Mouse (Mus musculus) neural tube, embryonic 11.5 days (tissue): Measurements from ENCODE around the gene Nkd1. TPM values are rescaled to one million over a fixed set of nuclear protein-coding genes. Genes with fewer than 3 reads are reported as not detected.

Experiments used
- ATAC-seq: fragments of 200-750 bp; cut with Nextera tagmentation; 2 replicates; pipeline ENCODE4 v1.8.0; 2017; ENCODE audit warnings: moderate number of reproducible peaks, mild to moderate bottlenecking, moderate TSS enrichment, moderate library complexity; ENCODE audit not compliant: insufficient read depth, low FRiP score, low TSS enrichment
- DNase-seq: peaks from one replicate; pipeline ENCODE4 v3.0.0-alpha.2; 2015; ENCODE audit warnings: low spot score
- H3K27ac ChIP-seq: fragments of 300-500 bp; sonication (generic); 2 replicates; pipeline ENCODE4 v1.5.1; 2014; ENCODE audit warnings: low read depth, mild to moderate bottlenecking, low read length
- H3K27me3 ChIP-seq: fragments of 300-500 bp; sonication (generic); 2 replicates; pipeline ENCODE4 v1.6.1; 2014; ENCODE audit warnings: mild to moderate bottlenecking, low read length, mixed read lengths; ENCODE audit not compliant: control insufficient read depth, insufficient read depth
- H3K36me3 ChIP-seq: fragments of 300-500 bp; sonication (generic); 2 replicates; pipeline ENCODE4 v1.6.1; 2014; ENCODE audit warnings: mild to moderate bottlenecking, low read length, moderate library complexity, mixed read lengths; ENCODE audit not compliant: control insufficient read depth, insufficient read depth
- H3K4me1 ChIP-seq: fragments of 300-500 bp; sonication (generic); 2 replicates; pipeline ENCODE4 v1.6.1; 2014; ENCODE audit warnings: low read length, mixed read lengths; ENCODE audit not compliant: control insufficient read depth, insufficient read depth
- H3K4me2 ChIP-seq: fragments of 300-500 bp; sonication (generic); 2 replicates; pipeline ENCODE4 v1.6.1; 2014; ENCODE audit warnings: low read depth, mild to moderate bottlenecking, moderate library complexity
- H3K4me3 ChIP-seq: fragments of 300-500 bp; sonication (generic); 2 replicates; pipeline ENCODE4 v1.5.1; 2014; ENCODE audit warnings: low read depth, low read length
- H3K9ac ChIP-seq: fragments of 300-500 bp; sonication (generic); 2 replicates; pipeline ENCODE4 v1.6.1; 2014; ENCODE audit warnings: mild to moderate bottlenecking, low read length
- H3K9me3 ChIP-seq: fragments of 300-500 bp; sonication (generic); 2 replicates; pipeline ENCODE4 v1.6.1; 2016; ENCODE audit warnings: low read length; ENCODE audit not compliant: control insufficient read depth
- WGBS: fragments of 180-500 bp; shearing (Covaris S2); extraction: QIAGEN DNeasy Blood & Tissue Kit; methylation state at CpG from one replicate; pipeline ENCODE4 v1.1.7; 2014; 5-methylcytosine and 5-hydroxymethylcytosine counted together
- polyA plus RNA-seq: library from polyadenylated mRNA; unstranded; fragments of >200 nt; fragmentation: Nextera tagmentation; extraction: Ambion mirVana; gene quantifications from 2 replicates; pipeline ENCODE4 v1.2.1, GENCODE M21; 2014

Nkd1 gene
- 64.7 and 68.7 TPM in 2 replicates for polyA plus RNA-seq

- WGBS: 0% methylated on average over 48 of the region's 67 CpGs
- H3K27ac ChIP-seq: peak within 1 kb of the TSS; percentile 49; the same call in 1 of the 2 replicates
- DNase-seq (peak; percentile 95), ATAC-seq (peak; percentile 88)
- H3K9ac ChIP-seq: peak within 1 kb of the TSS; percentile 90
- H3K4me3 ChIP-seq: peak within 1 kb of the TSS; percentile 86
- H3K4me2 ChIP-seq: peak within 1 kb of the TSS; percentile 96
- H3K36me3 ChIP-seq: no peaks in the 10 kb centered on the region
- H3K27me3 ChIP-seq: no peaks in the 10 kb centered on the region
- peaks cover 26% of the 10 kb centered on the region for H3K4me1 ChIP-seq
- H3K9me3 ChIP-seq: no peaks in the 10 kb centered on the region
Measured at GRCm38 (mm10) chr8:88520985-88521527, at the start of gene Nkd1. Gene Nkd1 (plus strand): TSS chr8:88521354.

- H3K4me1 ChIP-seq: no peaks in the 10 kb centered on the region
- H3K4me3 ChIP-seq: no peak overlapping the region
- H3K9ac ChIP-seq: no peak overlapping the region
- no peaks in the 10 kb centered on the region for H3K9me3 ChIP-seq
- H3K27me3 ChIP-seq: no peaks in the 10 kb centered on the region
- no peak overlapping the region for H3K27ac ChIP-seq
- no peaks in the 10 kb centered on the region for H3K36me3 ChIP-seq
- no peak for DNase-seq
- WGBS: 72% methylated on average over 4 of the region's 4 CpGs
- no peak overlapping the region for H3K4me2 ChIP-seq
- ATAC-seq: no peak
Measured at GRCm38 (mm10) chr8:88481290-88481689, 39.9 kb upstream of the Nkd1 start.

- no peak overlapping the region for H3K4me3 ChIP-seq
- peak overlapping the region; percentile 71 for H3K27ac ChIP-seq
- WGBS: 4% methylated on average over 5 of the region's 5 CpGs
- DNase-seq (peak; percentile 54), ATAC-seq (peak; percentile 60)
- no peaks in the 10 kb centered on the region for H3K27me3 ChIP-seq
- H3K4me1 ChIP-seq: peaks cover 14% of the 10 kb centered on the region
- peak overlapping the region; percentile 27; the same call in 1 of the 2 replicates for H3K9ac ChIP-seq
- no peak overlapping the region for H3K4me2 ChIP-seq
- H3K9me3 ChIP-seq: 0 out of 2 replicates have a peak, but pooled peaks cover 2% of the 10 kb centered on the region
- H3K36me3 ChIP-seq: no peaks in the 10 kb centered on the region
Measured at GRCm38 (mm10) chr8:88488391-88488829, 32.7 kb upstream of the Nkd1 start.

GRCm38 (mm10) chr8:88494076-88494475 lies 27.1 kb upstream of the Nkd1 start:
- no peak overlapping the region for H3K4me3 ChIP-seq
- no peak overlapping the region for H3K9ac ChIP-seq
- WGBS: 84% methylated on average over 2 of the region's 2 CpGs
- H3K4me1 ChIP-seq: peaks cover under 1% of the 10 kb centered on the region; the same call in 1 of the 2 replicates
- DNase-seq: no peak
- no peak overlapping the region for H3K27ac ChIP-seq
- no peaks in the 10 kb centered on the region for H3K27me3 ChIP-seq
- ATAC-seq: no peak
- no peak overlapping the region for H3K4me2 ChIP-seq
- H3K9me3 ChIP-seq: 0 out of 2 replicates have a peak, but pooled peaks cover 2% of the 10 kb centered on the region
- no peaks in the 10 kb centered on the region for H3K36me3 ChIP-seq

- Histone ChIP-seq H3K4me1 (no peaks in the 10 kb centered on the region), H3K9me3 (0 out of 2 replicates have a peak, but pooled peaks cover 2% of the 10 kb centered on the region), H3K9ac (no peak overlapping the region), H3K4me3 (no peak overlapping the region), H3K36me3 (no peaks in the 10 kb centered on the region), H3K27ac (no peak overlapping the region), H3K4me2 (no peak overlapping the region), H3K27me3 (no peaks in the 10 kb centered on the region)
- ATAC-seq (no peak), DNase-seq (peak; percentile 40)
- WGBS: 4% methylated on average over 11 of the region's 11 CpGs
Measured at GRCm38 (mm10) chr8:88495071-88495805, 25.9 kb upstream of the Nkd1 start.

GRCm38 (mm10) chr8:88502143-88502542 lies 19.0 kb upstream of the Nkd1 start:
- Histone ChIP-seq H3K9ac (no peak overlapping the region), H3K4me1 (no peaks in the 10 kb centered on the region), H3K36me3 (no peaks in the 10 kb centered on the region), H3K27me3 (no peaks in the 10 kb centered on the region), H3K9me3 (no peaks in the 10 kb centered on the region), H3K27ac (no peak overlapping the region), H3K4me2 (no peak overlapping the region), H3K4me3 (no peak overlapping the region)
- WGBS: 93% methylated on average over 3 of the region's 3 CpGs
- DNase-seq (no peak), ATAC-seq (no peak)

- Histone ChIP-seq H3K36me3 (no peaks in the 10 kb centered on the region), H3K9ac (no peak overlapping the region), H3K27me3 (no peaks in the 10 kb centered on the region), H3K9me3 (no peaks in the 10 kb centered on the region), H3K4me2 (no peak overlapping the region), H3K27ac (no peak overlapping the region), H3K4me3 (no peak overlapping the region), H3K4me1 (0 out of 2 replicates have a peak, but pooled peaks cover under 1% of the 10 kb centered on the region)
- WGBS: 82% methylated on average over 5 of the region's 5 CpGs
- no peak for ATAC-seq
- DNase-seq: no peak
Measured at GRCm38 (mm10) chr8:88506981-88507380, 14.2 kb upstream of the Nkd1 start.

- WGBS: 93% methylated on average over 5 of the region's 5 CpGs
- no peak overlapping the region for H3K9ac ChIP-seq
- H3K4me2 ChIP-seq: no peak overlapping the region
- H3K36me3 ChIP-seq: no peaks in the 10 kb centered on the region
- no peaks in the 10 kb centered on the region for H3K9me3 ChIP-seq
- H3K27ac ChIP-seq: no peak overlapping the region
- no peak overlapping the region for H3K4me3 ChIP-seq
- DNase-seq (no peak), ATAC-seq (no peak)
- H3K27me3 ChIP-seq: no peaks in the 10 kb centered on the region
- peaks cover 6% of the 10 kb centered on the region; the same call in 1 of the 2 replicates for H3K4me1 ChIP-seq
Measured at GRCm38 (mm10) chr8:88511061-88511460, 10.1 kb upstream of the Nkd1 start.
